Mouse (Mus musculus) midbrain, postnatal 0 days (tissue): ENCODE measurements at regions not wholly inside any gene's neighbourhood (a gene's known extent, or its start where the extent isn't known, plus 50 kb on each side); places are given as distances from the start of the nearest gene placed in this dataset. TPM values are rescaled to one million over a fixed set of nuclear protein-coding genes. Genes with fewer than 3 reads are reported as not detected.

Source experiments
- ATAC-seq: fragments of 200-750 bp; cut with Nextera tagmentation; 2 replicates; pipeline ENCODE4 v1.8.0; 2017; ENCODE audit warnings: moderate number of reproducible peaks, mild to moderate bottlenecking, moderate TSS enrichment, moderate library complexity; ENCODE audit not compliant: low FRiP score
- DNase-seq: peaks from one replicate; pipeline ENCODE4 v3.0.0-alpha.2; 2015; ENCODE audit warnings: low spot score
- H3K27ac ChIP-seq: fragments of 300-500 bp; sonication (generic); 2 replicates; pipeline ENCODE4 v1.5.1; 2014; ENCODE audit warnings: low read depth, mild to moderate bottlenecking, low read length, mixed read lengths
- H3K27me3 ChIP-seq: fragments of 300-500 bp; sonication (generic); 2 replicates; pipeline ENCODE4 v1.6.1; 2014; ENCODE audit warnings: low read length, control low read depth, mixed read lengths; ENCODE audit not compliant: insufficient read depth
- H3K36me3 ChIP-seq: fragments of 300-500 bp; sonication (generic); 2 replicates; pipeline ENCODE4 v1.6.1; 2014; ENCODE audit warnings: low read length, control low read depth, mixed read lengths; ENCODE audit not compliant: insufficient read depth
- H3K4me1 ChIP-seq: fragments of 300-500 bp; sonication (generic); 2 replicates; pipeline ENCODE4 v1.6.1; 2014; ENCODE audit warnings: mild to moderate bottlenecking, control low read depth, antibody characterized with exemption, low read length, mixed read lengths; ENCODE audit not compliant: insufficient read depth
- H3K4me2 ChIP-seq: fragments of 300-500 bp; sonication (generic); 2 replicates; pipeline ENCODE4 v1.6.1; 2014; ENCODE audit warnings: low read depth, mild to moderate bottlenecking, low read length, mixed read lengths; ENCODE audit not compliant: poor library complexity, severe bottlenecking
- H3K4me3 ChIP-seq: fragments of 300-500 bp; sonication (generic); 2 replicates; pipeline ENCODE4 v1.5.1; 2014; ENCODE audit warnings: low read depth, mild to moderate bottlenecking, low read length, moderate library complexity
- H3K9ac ChIP-seq: fragments of 300-500 bp; sonication (generic); replicated peaks from 2 replicates; pipeline ENCODE4 v1.6.1; 2014; ENCODE audit warnings: mild to moderate bottlenecking, low read length, moderate library complexity, mixed read lengths; ENCODE audit not compliant: poor library complexity, severe bottlenecking
- H3K9me3 ChIP-seq: fragments of 300-500 bp; sonication (generic); 2 replicates; pipeline ENCODE4 v1.6.1; 2016; ENCODE audit warnings: low read length, control low read depth
- CTCF ChIP-seq: IDR thresholded peaks from 2 replicates; pipeline ENCODE4 v1.5.1; 2016; ENCODE audit warnings: antibody characterized with exemption, mild to moderate bottlenecking
- WGBS: fragments of 180-500 bp; shearing (Covaris S2); extraction: QIAGEN DNeasy Blood & Tissue Kit; methylation state at CpG from one replicate; pipeline ENCODE4 v1.1.7; 2014; 5-methylcytosine and 5-hydroxymethylcytosine counted together
- microRNA-seq: library from miRNA; unstranded; fragments of <30 nt; microRNA quantifications from one replicate; pipeline ENCODE4, GENCODE M21; 2016; ENCODE audit warnings: borderline number of aligned reads

GRCm38 (mm10) chr6:22801908-22802307 is 73.4 kb upstream of the Ptprz1 start:
- H3K27ac ChIP-seq = no peak overlapping the region
- WGBS = 64% methylated on average over 3 of the region's 3 CpGs
- DNase-seq (no peak), ATAC-seq (no peak)
- no peak overlapping the region for H3K4me2 ChIP-seq
- no peak overlapping the region for H3K9ac ChIP-seq
- no peaks in the 10 kb centered on the region for H3K36me3 ChIP-seq
- no peaks in the 10 kb centered on the region for H3K4me1 ChIP-seq
- no peaks in the 10 kb centered on the region for H3K27me3 ChIP-seq
- no peak overlapping the region for H3K4me3 ChIP-seq
- TF ChIP-seq CTCF = no peak
- no peaks in the 10 kb centered on the region for H3K9me3 ChIP-seq

GRCm38 (mm10) chr6:22802399-22803092 is 72.8 kb upstream of the Ptprz1 start:
- H3K4me2 ChIP-seq = no peak overlapping the region
- H3K4me1 ChIP-seq = no peaks in the 10 kb centered on the region
- no peak overlapping the region for H3K9ac ChIP-seq
- no peaks in the 10 kb centered on the region for H3K36me3 ChIP-seq
- DNase-seq (no peak), ATAC-seq (peak; percentile 31; the same call in 1 of the 2 replicates)
- no peaks in the 10 kb centered on the region for H3K27me3 ChIP-seq
- no peaks in the 10 kb centered on the region for H3K9me3 ChIP-seq
- no peak overlapping the region for H3K4me3 ChIP-seq
- TF ChIP-seq CTCF = peak; percentile 20; the same call in 1 of the 2 replicates
- H3K27ac ChIP-seq = no peak overlapping the region
- WGBS = 61% methylated on average over 12 of the region's 12 CpGs

GRCm38 (mm10) chr6:22803886-22804285 is 71.4 kb upstream of the Ptprz1 start:
- H3K36me3 ChIP-seq = no peaks in the 10 kb centered on the region
- H3K9ac ChIP-seq = no peak overlapping the region
- H3K9me3 ChIP-seq = no peaks in the 10 kb centered on the region
- H3K4me2 ChIP-seq = no peak overlapping the region
- no peaks in the 10 kb centered on the region for H3K27me3 ChIP-seq
- ATAC-seq (no peak), DNase-seq (no peak)
- no peaks in the 10 kb centered on the region for H3K4me1 ChIP-seq
- no peak overlapping the region for H3K4me3 ChIP-seq
- 95% methylated on average over 4 of the region's 4 CpGs for WGBS
- TF ChIP-seq CTCF = no peak
- H3K27ac ChIP-seq = no peak overlapping the region

- H3K9me3 ChIP-seq = no peaks in the 10 kb centered on the region
- 90% methylated on average over 1 of the region's 1 CpGs for WGBS
- H3K4me2 ChIP-seq = no peak overlapping the region
- H3K4me3 ChIP-seq = no peak overlapping the region
- no peak for TF ChIP-seq CTCF
- H3K36me3 ChIP-seq = no peaks in the 10 kb centered on the region
- H3K27me3 ChIP-seq = no peaks in the 10 kb centered on the region
- ATAC-seq (no peak), DNase-seq (no peak)
- no peak overlapping the region for H3K9ac ChIP-seq
- H3K4me1 ChIP-seq = no peaks in the 10 kb centered on the region
- no peak overlapping the region for H3K27ac ChIP-seq
Observed at GRCm38 (mm10) chr6:22825086-22825768, 50.1 kb upstream of the Ptprz1 start.

Small RNA genes lying in the stretch of these regions (microRNA-seq; reads per million reads assigned to microRNA genes)
- not detected for gene Gm25942
